Mouse (Mus musculus) urinary bladder, postnatal 25 days (tissue): ENCODE measurements around the gene Olfr348.

ENCODE experiments used
- DNase-seq: peaks from one replicate; pipeline ENCODE4 v3.0.0; 2022; ENCODE audit warnings: low spot score

Olfr348 gene

DNA sequence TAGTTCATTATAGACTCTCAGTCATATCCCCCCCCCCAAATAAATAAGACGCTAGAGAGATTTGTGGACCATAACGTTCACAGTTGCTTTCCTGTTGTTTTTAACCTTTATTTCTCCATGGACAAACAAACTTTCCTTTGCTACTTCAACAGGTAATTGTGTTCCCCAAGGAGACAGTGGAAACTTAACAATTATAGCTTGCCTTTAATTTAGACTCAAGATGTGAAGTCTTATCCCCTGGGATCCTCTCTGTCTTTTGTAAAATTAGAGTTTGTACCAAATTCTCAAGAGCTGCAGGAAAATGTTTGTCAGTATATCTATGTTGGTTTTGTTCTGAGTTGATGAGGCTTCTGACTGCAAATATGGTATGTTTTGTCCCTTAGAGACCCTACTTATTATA is at the start of gene Olfr348:
Olfr348 (plus strand) TSS at position 301 of the 400 bp plus-strand sequence.
- no peak for DNase-seq

DNA sequence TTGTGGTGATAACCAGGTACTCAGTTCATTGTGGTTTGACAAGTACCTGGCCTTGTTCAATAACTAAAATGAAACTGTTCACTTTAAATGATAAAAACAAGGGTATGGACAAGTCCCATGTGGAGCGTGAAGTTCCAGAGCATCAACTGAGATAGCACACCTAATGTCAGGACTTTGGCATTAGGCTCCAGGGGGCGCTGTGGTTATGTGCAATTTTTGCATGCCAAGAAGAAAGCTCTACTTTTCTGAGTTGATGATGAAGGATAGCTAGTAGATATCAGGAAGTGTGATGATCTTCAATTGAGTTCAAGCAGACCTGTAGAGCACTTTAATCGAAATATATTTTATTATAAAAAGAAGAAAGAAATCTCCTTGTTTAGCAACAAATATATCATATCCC is 47.9 kb upstream of the Olfr348 start:
- DNase-seq = no peak

DNA sequence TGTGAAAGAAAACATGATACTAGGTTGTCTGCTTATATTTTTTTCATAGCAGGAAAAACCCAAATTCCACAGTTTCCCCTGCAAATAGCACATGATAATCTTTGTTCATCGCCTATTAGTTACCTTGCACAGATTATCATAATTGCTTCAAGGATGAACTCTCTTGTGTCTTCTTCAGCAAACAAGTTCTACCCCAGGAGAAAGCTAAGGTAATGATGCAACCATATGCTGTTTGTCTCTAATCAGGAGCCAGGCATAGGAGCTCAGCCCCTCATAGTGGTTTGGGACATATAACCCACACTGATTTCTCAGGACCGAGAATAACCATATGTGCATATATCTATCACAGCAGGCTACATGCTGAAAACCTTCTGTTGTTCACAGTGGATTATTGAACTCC is 6.2 kb downstream of the Olfr348 start, which contains the start of gene Olfr50:
Olfr50 (plus strand) TSS at position 301 of the 400 bp plus-strand sequence.
- no peak for DNase-seq

DNA sequence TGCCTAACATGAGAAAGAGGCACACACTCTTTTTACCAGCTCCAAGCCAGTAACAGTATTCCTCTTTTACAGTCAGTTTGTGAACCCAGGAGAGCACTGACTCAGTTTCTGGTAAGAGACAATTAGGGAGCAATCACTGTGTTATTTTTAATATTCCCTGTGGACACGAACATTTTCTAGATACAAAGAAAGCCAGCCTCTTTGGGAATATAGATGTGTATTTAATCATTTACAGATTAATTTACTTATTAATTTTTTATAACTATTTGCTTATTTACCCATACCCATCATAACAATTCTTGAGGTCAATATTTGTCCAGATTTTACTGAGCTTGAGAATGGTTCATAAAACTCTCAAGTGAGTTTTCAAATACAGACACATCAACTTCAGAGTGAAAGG is 32.9 kb downstream of the Olfr348 start, which contains the start of gene Olfr3:
Olfr3 (minus strand) TSS at position 101 of the 400 bp plus-strand sequence.
- no peak for DNase-seq
